Mouse (Mus musculus): ENCODE results near the gene Atp8b3. TPM values are rescaled to one million over a fixed set of nuclear protein-coding genes. Genes with fewer than 3 reads are reported as not detected.
A peak's percentile ranks its signal among the peaks of the same experiment; 100 is the strongest.

Gene Atp8b3
- polyA plus RNA-seq, 1 experiment from 2014 or later, result 0.59 TPM

DNA sequence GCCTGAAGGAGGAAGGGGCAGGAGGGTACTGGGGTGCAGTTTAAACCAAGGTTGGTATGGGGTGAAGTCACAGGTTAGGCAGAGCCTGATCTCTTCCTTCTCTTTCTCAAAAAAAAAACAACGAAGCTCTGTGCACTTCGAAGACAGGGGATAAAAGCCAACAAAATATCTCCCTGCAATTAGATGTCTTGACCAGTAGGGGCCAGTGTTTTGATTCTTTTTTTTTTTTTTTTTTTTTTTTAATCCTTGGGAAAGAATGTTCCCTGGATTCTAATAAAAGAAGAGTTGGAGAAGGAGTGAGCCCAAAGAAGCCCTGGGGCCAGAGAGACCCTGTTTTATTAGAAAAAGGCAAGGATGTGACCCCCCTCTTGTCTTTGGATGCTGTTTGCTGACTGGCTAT, 19.6 kb downstream of the Atp8b3 start:
- ATAC-seq (replicated peaks; ENCODE audit: low FRiP score), result no peak
- no peak for DNase-seq (ENCODE audit: low spot score)
- no peaks in the 10 kb centered on the region for H3K36me3 ChIP-seq (ENCODE audit: control insufficient read depth, insufficient read depth, low read length)
- H3K4me1 ChIP-seq (replicated peaks; ENCODE audit: control insufficient read depth, insufficient read depth, low read length), result 0 out of 2 replicates have a peak, but pooled peaks cover 2% of the 10 kb centered on the region
- 82% methylated on average over 2 of the region's 2 CpGs for WGBS
- H3K4me2 ChIP-seq (ENCODE audit: low read depth, low read length, severe bottlenecking), result no peak overlapping the region
- no peak overlapping the region for H3K9ac ChIP-seq (ENCODE audit: low read length)
- peaks cover 3% of the 10 kb centered on the region; the same call in 1 of the 2 replicates for H3K9me3 ChIP-seq (ENCODE audit: control insufficient read depth, low read length)
- H3K27ac ChIP-seq (ENCODE audit: low read depth, low read length), result no peak overlapping the region
- peaks cover 3% of the 10 kb centered on the region; the same call in 1 of the 2 replicates for H3K27me3 ChIP-seq (ENCODE audit: control insufficient read depth, insufficient read depth, low read length)
- no peak overlapping the region for H3K4me3 ChIP-seq (ENCODE audit: low read depth, low read length)

- ATAC-seq (replicated peaks; ENCODE audit: low FRiP score) (no peak), DNase-seq (ENCODE audit: low spot score) (no peak)
- WGBS, result 10% methylated on average over 19 of the region's 19 CpGs
- peaks cover 11% of the 10 kb centered on the region; the same call in 1 of the 2 replicates for H3K27me3 ChIP-seq (ENCODE audit: control insufficient read depth, insufficient read depth, low read length)
- H3K4me1 ChIP-seq (replicated peaks; ENCODE audit: control insufficient read depth, insufficient read depth, low read length), result peaks cover 6% of the 10 kb centered on the region; the same call in 1 of the 2 replicates
- no peak overlapping the region for H3K4me3 ChIP-seq (ENCODE audit: low read depth, low read length)
- peak overlapping the region; percentile 39 for H3K9ac ChIP-seq (ENCODE audit: low read length)
- no peak overlapping the region for H3K27ac ChIP-seq (ENCODE audit: low read depth, low read length)
- no peaks in the 10 kb centered on the region for H3K36me3 ChIP-seq (ENCODE audit: control insufficient read depth, insufficient read depth, low read length)
- H3K9me3 ChIP-seq (ENCODE audit: control insufficient read depth, low read length), result no peaks in the 10 kb centered on the region
- peak overlapping the region; percentile 38 for H3K4me2 ChIP-seq (ENCODE audit: low read depth, low read length, severe bottlenecking)
These were observed 25.2 kb downstream of the Atp8b3 start for GRCm38 (mm10) chr10:80513739-80514138.

- Histone ChIP-seq H3K9ac (ENCODE audit: low read length) (peak overlapping the region; percentile 20; the same call in 1 of the 2 replicates), H3K36me3 (ENCODE audit: control insufficient read depth, insufficient read depth, low read length) (no peaks in the 10 kb centered on the region), H3K4me3 (ENCODE audit: low read depth, low read length) (no peak overlapping the region), H3K27ac (ENCODE audit: low read depth, low read length) (no peak overlapping the region), H3K27me3 (ENCODE audit: control insufficient read depth, insufficient read depth, low read length) (peaks cover 21% of the 10 kb centered on the region), H3K4me1 (replicated peaks; ENCODE audit: control insufficient read depth, insufficient read depth, low read length) (peaks cover 6% of the 10 kb centered on the region; the same call in 1 of the 2 replicates), H3K4me2 (ENCODE audit: low read depth, low read length, severe bottlenecking) (no peak overlapping the region), H3K9me3 (ENCODE audit: control insufficient read depth, low read length) (no peaks in the 10 kb centered on the region)
- 55% methylated on average over 10 of the region's 10 CpGs for WGBS
- no peak for DNase-seq (ENCODE audit: low spot score)
- ATAC-seq (replicated peaks; ENCODE audit: low FRiP score), result no peak
These were observed 28.7 kb downstream of the Atp8b3 start for GRCm38 (mm10) chr10:80510273-80510660.

DNA sequence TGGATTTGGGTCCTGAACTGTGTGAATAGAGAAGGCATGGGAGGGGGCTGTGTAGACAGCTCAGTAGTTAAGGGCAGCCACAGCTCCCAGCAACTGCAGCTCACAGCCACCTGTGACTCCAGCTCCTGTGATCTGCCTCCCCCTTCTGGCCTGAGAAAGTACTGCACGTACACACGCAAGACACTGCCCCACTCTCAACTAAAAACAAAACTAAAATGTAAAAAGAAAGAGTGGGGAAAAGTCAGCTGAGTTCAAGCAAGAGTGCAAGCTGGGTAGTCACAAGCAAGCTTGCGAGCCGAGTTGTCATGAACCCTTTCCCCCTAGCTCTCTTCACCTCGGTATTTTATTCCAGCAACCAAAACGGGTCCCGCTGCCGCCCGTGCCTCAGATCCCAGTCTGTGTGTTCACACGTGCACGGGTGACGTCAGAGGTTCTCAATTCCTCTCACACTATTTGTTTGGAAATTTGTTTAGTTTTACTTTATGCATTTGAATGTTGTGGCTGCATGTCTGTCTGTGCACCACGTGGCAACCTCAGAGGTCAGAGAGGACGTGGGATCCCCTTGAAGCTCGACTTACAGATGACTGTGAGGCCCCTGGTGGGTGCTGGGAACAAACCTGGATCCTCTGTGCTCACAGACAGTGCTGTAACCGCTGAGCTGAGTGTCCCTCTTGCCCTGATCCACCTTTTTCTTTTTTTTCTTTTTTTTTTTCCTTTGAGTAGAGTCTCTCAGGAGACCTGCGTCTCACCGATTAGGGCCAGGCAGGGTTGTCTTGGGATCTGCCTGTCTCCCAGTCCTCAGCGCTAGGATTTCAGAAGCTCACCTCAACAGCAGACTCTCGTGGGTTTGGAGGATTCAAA, 29.3 kb downstream of the Atp8b3 start:
- Histone ChIP-seq H3K9ac (ENCODE audit: low read length) (peak overlapping the region; percentile 43), H3K4me3 (ENCODE audit: low read depth, low read length) (peak overlapping the region; percentile 18; the same call in 1 of the 2 replicates), H3K4me2 (ENCODE audit: low read depth, low read length, severe bottlenecking) (peak overlapping the region; percentile 56), H3K27ac (ENCODE audit: low read depth, low read length) (no peak overlapping the region), H3K27me3 (ENCODE audit: control insufficient read depth, insufficient read depth, low read length) (peaks cover 26% of the 10 kb centered on the region), H3K4me1 (replicated peaks; ENCODE audit: control insufficient read depth, insufficient read depth, low read length) (peaks cover 6% of the 10 kb centered on the region; the same call in 1 of the 2 replicates), H3K36me3 (ENCODE audit: control insufficient read depth, insufficient read depth, low read length) (no peaks in the 10 kb centered on the region), H3K9me3 (ENCODE audit: control insufficient read depth, low read length) (no peaks in the 10 kb centered on the region)
- ATAC-seq (replicated peaks; ENCODE audit: low FRiP score), result peak; percentile 29; the same call in 1 of the 2 replicates
- peak; percentile 87 for DNase-seq (ENCODE audit: low spot score)
- 12% methylated on average over 20 of the region's 20 CpGs for WGBS

DNA sequence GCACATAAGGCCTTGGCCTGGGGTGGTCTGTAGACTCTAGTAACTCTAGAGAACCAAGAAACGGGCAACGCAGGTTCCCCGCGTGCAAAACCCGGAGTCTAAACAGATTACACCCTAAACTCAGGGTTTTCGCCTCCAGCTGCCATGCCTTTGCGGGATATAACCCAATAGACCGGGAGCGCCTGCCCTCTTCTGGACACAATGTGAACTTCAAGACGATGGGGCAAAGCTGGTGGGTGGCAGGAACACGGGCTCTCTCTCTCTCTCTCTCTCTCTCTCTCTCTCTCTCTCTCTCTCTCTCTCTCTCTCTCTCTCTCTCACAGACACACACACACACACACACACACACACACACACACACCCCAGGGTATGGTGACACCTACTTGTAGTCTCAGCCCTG, 32.7 kb downstream of the Atp8b3 start:
- no peak overlapping the region for H3K27ac ChIP-seq (ENCODE audit: low read depth, low read length)
- H3K4me3 ChIP-seq (ENCODE audit: low read depth, low read length), result no peak overlapping the region
- peak; percentile 87 for DNase-seq (ENCODE audit: low spot score)
- H3K4me2 ChIP-seq (ENCODE audit: low read depth, low read length, severe bottlenecking), result no peak overlapping the region
- H3K27me3 ChIP-seq (ENCODE audit: control insufficient read depth, insufficient read depth, low read length), result peaks cover 48% of the 10 kb centered on the region
- no peak for ATAC-seq (replicated peaks; ENCODE audit: low FRiP score)
- H3K9ac ChIP-seq (ENCODE audit: low read length), result no peak overlapping the region
- H3K9me3 ChIP-seq (ENCODE audit: control insufficient read depth, low read length), result no peaks in the 10 kb centered on the region
- WGBS, result 0% methylated on average over 11 of the region's 11 CpGs
- H3K36me3 ChIP-seq (ENCODE audit: control insufficient read depth, insufficient read depth, low read length), result no peaks in the 10 kb centered on the region
- no peaks in the 10 kb centered on the region; the same call in 1 of the 2 replicates for H3K4me1 ChIP-seq (replicated peaks; ENCODE audit: control insufficient read depth, insufficient read depth, low read length)

GRCm38 (mm10) chr10:80504724-80505123, 34.2 kb downstream of the Atp8b3 start:
- no peak overlapping the region for H3K4me2 ChIP-seq (ENCODE audit: low read depth, low read length, severe bottlenecking)

DNA sequence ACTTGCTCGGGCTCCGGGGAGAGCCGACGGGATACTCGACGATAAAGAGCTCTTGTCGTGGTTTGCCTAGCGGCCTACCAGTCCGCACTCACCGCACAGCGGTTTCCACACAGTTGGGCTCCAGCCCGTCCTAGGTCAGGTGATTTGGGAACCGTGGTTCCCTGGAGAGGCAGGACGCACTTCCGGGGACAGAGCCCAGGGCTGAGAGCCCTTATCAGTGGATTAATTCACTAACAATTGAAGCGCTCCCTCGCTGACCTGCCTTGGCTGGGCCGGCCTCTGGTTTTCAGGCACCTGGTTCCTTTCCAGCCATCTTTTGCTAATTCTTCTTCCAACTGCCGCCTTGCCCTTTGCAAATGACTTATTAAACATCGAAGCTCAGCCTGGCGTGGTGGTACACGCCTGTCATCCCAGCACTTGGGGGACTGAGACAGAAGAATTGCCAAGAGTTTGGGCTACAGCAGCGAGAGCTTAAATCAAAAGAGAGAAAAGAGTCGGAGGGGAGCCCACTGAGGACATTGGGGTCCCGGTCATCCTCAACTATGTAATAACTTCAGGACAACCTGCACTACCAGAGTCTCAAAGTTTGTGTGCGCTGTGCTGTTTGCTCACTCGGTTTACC, 35.2 kb downstream of the Atp8b3 start:
- Histone ChIP-seq H3K9ac (ENCODE audit: low read length) (no peak overlapping the region), H3K4me2 (ENCODE audit: low read depth, low read length, severe bottlenecking) (no peak overlapping the region), H3K4me3 (ENCODE audit: low read depth, low read length) (no peak overlapping the region), H3K9me3 (ENCODE audit: control insufficient read depth, low read length) (no peaks in the 10 kb centered on the region), H3K4me1 (replicated peaks; ENCODE audit: control insufficient read depth, insufficient read depth, low read length) (no peaks in the 10 kb centered on the region), H3K27me3 (ENCODE audit: control insufficient read depth, insufficient read depth, low read length) (peaks cover 70% of the 10 kb centered on the region), H3K27ac (ENCODE audit: low read depth, low read length) (no peak overlapping the region), H3K36me3 (ENCODE audit: control insufficient read depth, insufficient read depth, low read length) (no peaks in the 10 kb centered on the region)
- ATAC-seq (replicated peaks; ENCODE audit: low FRiP score) (no peak), DNase-seq (ENCODE audit: low spot score) (no peak)
- WGBS, result under 1% methylated on average over 27 of the region's 27 CpGs

More at GRCm38 (mm10) chr10:80504724-80505123, 34.2 kb downstream of the Atp8b3 start:
- Histone ChIP-seq H3K9ac (ENCODE audit: low read length) (no peak overlapping the region), H3K9me3 (ENCODE audit: control insufficient read depth, low read length) (no peaks in the 10 kb centered on the region), H3K4me1 (replicated peaks; ENCODE audit: control insufficient read depth, insufficient read depth, low read length) (no peaks in the 10 kb centered on the region; the same call in 1 of the 2 replicates), H3K36me3 (ENCODE audit: control insufficient read depth, insufficient read depth, low read length) (no peaks in the 10 kb centered on the region), H3K27ac (ENCODE audit: low read depth, low read length) (no peak overlapping the region), H3K27me3 (ENCODE audit: control insufficient read depth, insufficient read depth, low read length) (peaks cover 60% of the 10 kb centered on the region), H3K4me3 (ENCODE audit: low read depth, low read length) (no peak overlapping the region)
- ATAC-seq (replicated peaks; ENCODE audit: low FRiP score) (no peak), DNase-seq (ENCODE audit: low spot score) (no peak)
- 2% methylated on average over 9 of the region's 9 CpGs for WGBS

DNA sequence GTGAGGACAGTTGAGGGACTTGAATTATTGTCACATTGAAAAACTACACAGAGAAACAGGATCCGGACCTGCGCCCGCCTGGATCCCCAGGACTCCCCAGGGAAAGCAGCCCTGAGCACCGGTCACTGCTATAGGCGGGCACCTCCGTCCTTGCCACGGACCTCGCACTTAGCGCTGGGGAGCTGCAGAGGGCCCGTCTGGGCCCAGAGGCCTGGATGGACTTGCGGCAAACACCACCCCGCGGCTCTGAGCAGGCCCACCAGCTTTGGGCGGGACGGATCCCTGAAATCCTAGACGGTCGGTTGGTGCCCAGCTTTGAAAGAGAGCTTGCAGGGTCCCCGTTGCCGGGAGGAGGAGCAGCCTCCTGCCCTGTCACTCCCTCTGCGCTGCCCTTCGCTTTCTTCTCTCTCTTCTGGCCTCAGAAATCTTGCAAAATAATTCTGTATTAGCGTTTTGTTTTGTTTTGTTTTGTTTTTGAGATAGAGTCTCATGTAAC, 36.1 kb downstream of the Atp8b3 start:
- Histone ChIP-seq H3K27me3 (ENCODE audit: control insufficient read depth, insufficient read depth, low read length) (peaks cover 78% of the 10 kb centered on the region), H3K4me1 (replicated peaks; ENCODE audit: control insufficient read depth, insufficient read depth, low read length) (no peaks in the 10 kb centered on the region), H3K27ac (ENCODE audit: low read depth, low read length) (no peak overlapping the region), H3K4me2 (ENCODE audit: low read depth, low read length, severe bottlenecking) (no peak overlapping the region), H3K36me3 (ENCODE audit: control insufficient read depth, insufficient read depth, low read length) (no peaks in the 10 kb centered on the region), H3K9me3 (ENCODE audit: control insufficient read depth, low read length) (no peaks in the 10 kb centered on the region), H3K4me3 (ENCODE audit: low read depth, low read length) (no peak overlapping the region), H3K9ac (ENCODE audit: low read length) (no peak overlapping the region)
- DNase-seq (ENCODE audit: low spot score), result no peak
- 1% methylated on average over 22 of the region's 22 CpGs for WGBS
- ATAC-seq (replicated peaks; ENCODE audit: low FRiP score), result no peak
